Mouse (Mus musculus) testis, adult 2 months (tissue): ENCODE measurements at regions not wholly inside any gene's neighbourhood (a gene's known extent, or its start where the extent isn't known, plus 50 kb on each side); places are given as distances from the start of the nearest gene placed in this dataset.
"Not testable (repeated sequence)": the region's sequence is repeated elsewhere in the genome, so short reads cannot be mapped to it uniquely, and the experiment has no call there.

ENCODE experiments used
- CTCF ChIP-seq: fragments of 200-500 bp; IDR thresholded peaks from 2 replicates; pipeline ENCODE4 v1.5.1; 2012; ENCODE audit warnings: low read depth, mild to moderate bottlenecking, inconsistent platforms, low read length, moderate library complexity; ENCODE audit not compliant: control insufficient read depth, insufficient read depth, insufficient replicate concordance
- POLR2A ChIP-seq: fragments of 200-500 bp; IDR thresholded peaks from 2 replicates; pipeline ENCODE4 v1.6.1; 2012; ENCODE audit warnings: low read depth, mild to moderate bottlenecking, inconsistent platforms, low read length, moderate library complexity; ENCODE audit not compliant: control insufficient read depth

GRCm38 (mm10) chr10:7343736-7344135 is 129.7 kb downstream of the Ulbp1 start:
- not testable (repeated sequence) for TF ChIP-seq CTCF, POLR2A
